Mouse (Mus musculus): ENCODE measurements around the gene Gm10217.

The Gm10217 gene

GRCm38 (mm10) chr8:9863951-9864350 is at the start of gene Gm10217:
TSS of gene Gm10217 (plus strand) at chr8:9864251.
- no peak for DNase-seq

GRCm38 (mm10) chr8:9824770-9825169 is 39.3 kb upstream of the Gm10217 start:
- DNase-seq: no peak

- DNase-seq: no peak
Observed at GRCm38 (mm10) chr8:9840257-9840656, 23.8 kb upstream of the Gm10217 start.

- no peak for DNase-seq
Observed at GRCm38 (mm10) chr8:9859286-9859685, 4.8 kb upstream of the Gm10217 start.

GRCm38 (mm10) chr8:9860539-9861203 is 3.4 kb upstream of the Gm10217 start:
- no peak for DNase-seq

GRCm38 (mm10) chr8:9865150-9865549 is 1.1 kb downstream of the Gm10217 start:
- DNase-seq: no peak

GRCm38 (mm10) chr8:9868094-9868493 is 4.0 kb downstream of the Gm10217 start:
- no peak for DNase-seq

- DNase-seq: no peak
Observed at GRCm38 (mm10) chr8:9876241-9876640, 12.2 kb downstream of the Gm10217 start.

GRCm38 (mm10) chr8:9879921-9880320 is 15.9 kb downstream of the Gm10217 start:
- DNase-seq: no peak

GRCm38 (mm10) chr8:9886714-9887113 is 22.7 kb downstream of the Gm10217 start:
- DNase-seq: no peak

GRCm38 (mm10) chr8:9899199-9899598 is 35.1 kb downstream of the Gm10217 start:
- DNase-seq: no peak

GRCm38 (mm10) chr8:9899673-9900072 is 35.6 kb downstream of the Gm10217 start:
- DNase-seq: peak; percentile 16

All from right cerebral cortex, postnatal 4 days (tissue).